Mouse (Mus musculus) heart, postnatal 25 days (tissue): ENCODE measurements around the gene Snrpd2. TPM values are rescaled to one million over a fixed set of nuclear protein-coding genes. Genes with fewer than 3 reads are reported as not detected.

Source experiments
- microRNA-seq: library from miRNA; unstranded; fragments of <30 nt; microRNA quantifications from one replicate; pipeline ENCODE4 v1.2.0, GENCODE M21; 2022
- total RNA-seq, 2 experiments: library from RNA; stranded (reverse); gene quantifications; 2 replicates each; pipeline ENCODE4 v1.2.3; 2021

Gene Snrpd2
- total RNA-seq, 2 experiments from 2014 or later = 67.8 to 71.0 TPM

Small RNAs within 50 kb of the gene (microRNA-seq; reads per million reads assigned to microRNA genes)
- gene Mir330 = 420 reads per million, percentile 73 among the genes with 10 or more reads in this experiment

Other genes with a start within 250 kb of the Snrpd2 start
- 1 to 10 TPM; 7.7 to 8.3 TPM for gene Ccdc61, start 239.3 kb upstream of the Snrpd2 start, total RNA-seq
- gene Nova2, start 223.8 kb upstream of the Snrpd2 start, total RNA-seq = 1 to 10 TPM; 5.5 to 6.6 TPM
- not detected for gene Nanos2, start 162.3 kb upstream of the Snrpd2 start, total RNA-seq
- 1 to 10 TPM; 3.2 to 4.0 TPM for gene Mypop, start 158.5 kb upstream of the Snrpd2 start, total RNA-seq
- 10 to 100 TPM; 20.2 to 23.6 TPM for gene Irf2bp1, start 145.7 kb upstream of the Snrpd2 start, total RNA-seq
- gene Foxa3, start 126.2 kb upstream of the Snrpd2 start, total RNA-seq = not detected
- gene Sympk, start 125.3 kb upstream of the Snrpd2 start, total RNA-seq = 10 to 100 TPM; 76.3 to 80.1 TPM
- gene Rsph6a, start 95.0 kb upstream of the Snrpd2 start, total RNA-seq = not detected
- 10 to 100 TPM; 43.9 to 45.4 TPM for gene Dmwd, start 73.5 kb upstream of the Snrpd2 start, total RNA-seq
- gene Dmpk, start 65.9 kb upstream of the Snrpd2 start, total RNA-seq = 100 to 1,000 TPM; 555 to 584 TPM
- 1 to 10 TPM; 8.6 to 9.8 TPM for gene Six5, start 55.1 kb upstream of the Snrpd2 start, total RNA-seq
- gene Gm4969, start 31.4 kb upstream of the Snrpd2 start, total RNA-seq = not detected
- 1 to 10 TPM; 5.4 to 5.5 TPM for gene Fbxo46, start 29.9 kb upstream of the Snrpd2 start, total RNA-seq
- gene Qpctl, start 431 bp upstream of the Snrpd2 start, total RNA-seq = 1 to 10 TPM; 4.6 to 5.1 TPM
- gene Gipr, start 16.4 kb downstream of the Snrpd2 start, total RNA-seq = under 1 TPM; 0.21 to 0.22 TPM
- gene Eml2, start 26.7 kb downstream of the Snrpd2 start, total RNA-seq = 10 to 100 TPM; 37.1 to 37.8 TPM
- 1 to 10 TPM; 8.6 to 9.4 TPM for gene Gpr4, start 62.8 kb downstream of the Snrpd2 start, total RNA-seq
- gene Opa3, start 78.6 kb downstream of the Snrpd2 start, total RNA-seq = 10 to 100 TPM; 57.6 to 59.3 TPM
- 10 to 100 TPM; 35.7 to 39.4 TPM for gene Vasp, start 122.1 kb downstream of the Snrpd2 start, total RNA-seq
- not detected for gene Ppm1n, start 130.3 kb downstream of the Snrpd2 start, total RNA-seq
- 100 to 1,000 TPM; 124 to 136 TPM for gene Rtn2, start 132.9 kb downstream of the Snrpd2 start, total RNA-seq
- under 1 TPM; 0.59 to 0.81 TPM for gene Fosb, start 160.3 kb downstream of the Snrpd2 start, total RNA-seq
- gene Ercc1, start 195.1 kb downstream of the Snrpd2 start, total RNA-seq = 10 to 100 TPM; 40.7 to 45.1 TPM
- gene Cd3eap, start 209.8 kb downstream of the Snrpd2 start, total RNA-seq = 1 to 10 TPM; 9.1 to 9.7 TPM
- 10 to 100 TPM; 36.5 to 40.5 TPM for gene Ppp1r13l, start 210.0 kb downstream of the Snrpd2 start, total RNA-seq
- 10 to 100 TPM; 10.8 to 12.6 TPM for gene Ercc2, start 232.3 kb downstream of the Snrpd2 start, total RNA-seq